ENCODE assay signal across 9 mouse cellular contexts in the genomic region with DNA sequence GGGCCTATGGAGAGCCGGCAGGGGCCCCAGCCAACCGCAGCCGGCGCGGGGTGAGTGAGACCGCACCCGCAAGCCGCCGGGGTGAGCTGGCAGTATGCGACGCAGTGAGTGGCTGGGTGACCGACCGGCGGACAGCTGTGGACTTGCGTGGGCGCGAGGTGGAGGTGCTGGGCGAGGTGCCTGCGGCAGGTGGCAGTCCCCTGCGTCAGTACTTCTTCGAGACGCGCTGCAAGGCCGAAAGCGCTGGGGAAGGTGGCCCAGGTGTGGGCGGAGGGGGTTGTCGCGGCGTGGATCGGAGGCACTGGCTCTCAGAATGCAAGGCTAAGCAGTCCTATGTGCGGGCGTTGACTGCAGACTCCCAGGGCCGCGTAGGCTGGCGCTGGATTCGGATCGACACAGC. TPM values are rescaled to one million over a fixed set of nuclear protein-coding genes. Genes with fewer than 3 reads are reported as not detected.
A peak's percentile ranks its signal among the peaks of the same experiment; 100 is the strongest.
DNase-seq lines count a peak whose midpoint lies in the region; ATAC-seq lines count a peak whose summit lies in the region.
"Had no signal": no experiment of that assay in that cellular context is flagged by ENCODE, and none has a peak within 500 bp of the region (broad histone marks: within the 10 kb centered on the region; RNA-seq: fewer than 3 reads in every experiment).

No protein-coding gene starts in this region.

- DNase-seq in kidney, postnatal 36 days: no peak
- no peak for DNase-seq in embryonic facial prominence, embryonic 11.5 days (ENCODE audit: low spot score)
- no peak for DNase-seq in retina, postnatal 1 day
- DNase-seq in adrenal gland, postnatal 14 days: no peak
- no peak for DNase-seq in cerebellum, postnatal 10 days

- H3K4me2 ChIP-seq in kidney, embryonic 16.5 days (replicated peaks; ENCODE audit: low read depth, low read length): peak overlapping the region; percentile 22
- H3K4me2 ChIP-seq in embryonic facial prominence, embryonic 11.5 days (ENCODE audit: low read depth, low read length): peak overlapping the region; percentile 25
- H3K4me2 ChIP-seq in liver, embryonic 12.5 days: peak overlapping the region; percentile 34; the same call in 1 of the 2 replicates
- H3K4me2 ChIP-seq: neural tube, embryonic 13.5 days had no signal

- H3K9ac ChIP-seq in kidney, embryonic 16.5 days (replicated peaks; ENCODE audit: low read length): no peak overlapping the region
- H3K9ac ChIP-seq in embryonic facial prominence, embryonic 11.5 days (replicated peaks; ENCODE audit: low read length): peak overlapping the region; percentile 41; the same call in 1 of the 2 replicates
- H3K9ac ChIP-seq in liver, embryonic 12.5 days: 0 out of 2 replicates have a peak overlapping the region, but pooled peaks have one; percentile 36
- H3K9ac ChIP-seq: neural tube, embryonic 13.5 days had no signal

- no peak for ATAC-seq in kidney, embryonic 16.5 days (ENCODE audit: low FRiP score, low TSS enrichment)
- peak; percentile 62 for ATAC-seq in CD4-positive, CD25-positive, alpha-beta regulatory T cell, adult 4 months
- ATAC-seq in embryonic facial prominence, embryonic 11.5 days (replicated peaks; ENCODE audit: insufficient number of reproducible peaks, low FRiP score, low TSS enrichment, low read depth): no peak
- no peak for ATAC-seq in liver, embryonic 12.5 days

- H3K36me3 ChIP-seq in kidney, embryonic 16.5 days (ENCODE audit: insufficient read depth, low read length): no peaks in the 10 kb centered on the region
- H3K36me3 ChIP-seq in embryonic facial prominence, embryonic 11.5 days (replicated peaks; ENCODE audit: control insufficient read depth, insufficient read depth, low read depth, low read length): no peaks in the 10 kb centered on the region
- peaks cover under 1% of the 10 kb centered on the region; the same call in 1 of the 2 replicates for H3K36me3 ChIP-seq in liver, embryonic 12.5 days

- H3K27ac ChIP-seq in kidney, embryonic 16.5 days (ENCODE audit: low read length): no peak overlapping the region
- H3K27ac ChIP-seq in embryonic facial prominence, embryonic 11.5 days (replicated peaks; ENCODE audit: low read depth, low read length): no peak overlapping the region
- no peak overlapping the region for H3K27ac ChIP-seq in liver, embryonic 12.5 days
- H3K27ac ChIP-seq: neural tube, embryonic 13.5 days had no signal

- whole genome bisulfite sequencing in kidney, embryonic 16.5 days: 12% methylated on average over 33 of the region's 37 CpGs
- WGBS in embryonic facial prominence, embryonic 11.5 days: 10% methylated on average over 37 of the region's 37 CpGs
- 11% methylated on average over 37 of the region's 37 CpGs for WGBS in liver, embryonic 12.5 days (ENCODE audit: insufficient replicate concordance)

- H3K4me3 ChIP-seq in kidney, embryonic 16.5 days (ENCODE audit: low read length): peak overlapping the region; percentile 3; the same call in 1 of the 2 replicates
- H3K4me3 ChIP-seq in embryonic facial prominence, embryonic 11.5 days (ENCODE audit: low read depth, low read length): peak overlapping the region; percentile 10; the same call in 1 of the 2 replicates
- H3K4me3 ChIP-seq in liver, embryonic 12.5 days: peak overlapping the region; percentile 12; the same call in 1 of the 2 replicates
- H3K4me3 ChIP-seq: neural tube, embryonic 13.5 days had no signal

- peaks cover 82% of the 10 kb centered on the region for H3K27me3 ChIP-seq in kidney, embryonic 16.5 days (ENCODE audit: insufficient read depth, low read length)
- peaks cover 68% of the 10 kb centered on the region for H3K27me3 ChIP-seq in embryonic facial prominence, embryonic 11.5 days (ENCODE audit: control insufficient read depth, insufficient read depth, low read length)
- peaks cover 100% of the 10 kb centered on the region for H3K27me3 ChIP-seq in liver, embryonic 12.5 days (replicated peaks)

- peaks cover 32% of the 10 kb centered on the region for H3K4me1 ChIP-seq in kidney, embryonic 16.5 days (ENCODE audit: insufficient read depth, low read length)
- H3K4me1 ChIP-seq in embryonic facial prominence, embryonic 11.5 days (ENCODE audit: control insufficient read depth, insufficient read depth, low read length): peaks cover 5% of the 10 kb centered on the region; the same call in 1 of the 2 replicates
- peaks cover 30% of the 10 kb centered on the region for H3K4me1 ChIP-seq in liver, embryonic 12.5 days

- H3K9me3 ChIP-seq in kidney, embryonic 16.5 days (ENCODE audit: low read length): no peaks in the 10 kb centered on the region
- no peaks in the 10 kb centered on the region for H3K9me3 ChIP-seq in embryonic facial prominence, embryonic 11.5 days (replicated peaks; ENCODE audit: control insufficient read depth, low read length)
- H3K9me3 ChIP-seq in liver, embryonic 12.5 days (replicated peaks): no peaks in the 10 kb centered on the region
- H3K9me3 ChIP-seq: neural tube, embryonic 13.5 days had no signal

RNA-seq across cellular contexts. Expression of a gene that starts 2.1 kb away (rescaled TPM):
- 1.5 and 1.6 TPM in 2 replicates for polyA plus RNA-seq in kidney, embryonic 16.5 days (2015; fragmentation: Nextera tagmentation; extraction: Ambion mirVana)
- polyA plus RNA-seq in CD4-positive, CD25-positive, alpha-beta regulatory T cell, adult 4 months (2017; shearing (Covaris generic)): not detected
- 3.9 and 5.1 TPM in 2 replicates for polyA plus RNA-seq in embryonic facial prominence, embryonic 11.5 days (2014; fragmentation: Nextera tagmentation; extraction: Ambion mirVana)
- 0.81 and 0.87 TPM in 2 replicates for polyA plus RNA-seq in liver, embryonic 12.5 days (2016; fragmentation: Nextera tagmentation; extraction: Ambion mirVana)
- total RNA-seq in adrenal gland, postnatal 14 days (2021): not detected in 2 replicates
- polyA plus RNA-seq: neural tube, embryonic 13.5 days had no signal

RNA-seq across cellular contexts. Expression of a gene that starts 5.0 kb away (rescaled TPM):
- not detected in 2 replicates for polyA plus RNA-seq in kidney, embryonic 16.5 days (2015; fragmentation: Nextera tagmentation; extraction: Ambion mirVana)
- not detected for polyA plus RNA-seq in CD4-positive, CD25-positive, alpha-beta regulatory T cell, adult 4 months (2017; shearing (Covaris generic))
- polyA plus RNA-seq in embryonic facial prominence, embryonic 11.5 days (2014; fragmentation: Nextera tagmentation; extraction: Ambion mirVana): not detected in 2 replicates
- not detected in 2 replicates for polyA plus RNA-seq in liver, embryonic 12.5 days (2016; fragmentation: Nextera tagmentation; extraction: Ambion mirVana)
- not detected in 2 replicates for total RNA-seq in adrenal gland, postnatal 14 days (2021)
- polyA plus RNA-seq: neural tube, embryonic 13.5 days had no signal

RNA-seq across cellular contexts. Expression of a gene that starts 10.2 kb away (rescaled TPM):
- not detected in 2 replicates for polyA plus RNA-seq in kidney, embryonic 16.5 days (2015; fragmentation: Nextera tagmentation; extraction: Ambion mirVana)
- polyA plus RNA-seq in CD4-positive, CD25-positive, alpha-beta regulatory T cell, adult 4 months (2017; shearing (Covaris generic)): not detected
- not detected in 2 replicates for polyA plus RNA-seq in embryonic facial prominence, embryonic 11.5 days (2014; fragmentation: Nextera tagmentation; extraction: Ambion mirVana)
- 0.05 and 0.10 TPM in 2 replicates for polyA plus RNA-seq in liver, embryonic 12.5 days (2016; fragmentation: Nextera tagmentation; extraction: Ambion mirVana)
- not detected in 2 replicates for total RNA-seq in adrenal gland, postnatal 14 days (2021)
- polyA plus RNA-seq: neural tube, embryonic 13.5 days had no signal

RNA-seq across cellular contexts. Expression of a gene that starts 19.0 kb away (rescaled TPM):
- 51.1 and 51.7 TPM in 2 replicates for polyA plus RNA-seq in kidney, embryonic 16.5 days (2015; fragmentation: Nextera tagmentation; extraction: Ambion mirVana)
- polyA plus RNA-seq in CD4-positive, CD25-positive, alpha-beta regulatory T cell, adult 4 months (2017; shearing (Covaris generic)): 10 to 100 TPM in 1 of 2 experiments, 1 to 10 TPM in 1; 9.2 to 18.2 TPM
- polyA plus RNA-seq in embryonic facial prominence, embryonic 11.5 days (2014; fragmentation: Nextera tagmentation; extraction: Ambion mirVana): 28.7 and 30.7 TPM in 2 replicates
- 8.6 and 10.2 TPM in 2 replicates for polyA plus RNA-seq in liver, embryonic 12.5 days (2016; fragmentation: Nextera tagmentation; extraction: Ambion mirVana)
- total RNA-seq in adrenal gland, postnatal 14 days (2021): 55.4 and 62.8 TPM in 2 replicates

RNA-seq across cellular contexts. Expression of a gene that starts 20.1 kb away (rescaled TPM):
- 211 and 227 TPM in 2 replicates for polyA plus RNA-seq in kidney, embryonic 16.5 days (2015; fragmentation: Nextera tagmentation; extraction: Ambion mirVana)
- 100 to 1,000 TPM in 1 of 2 experiments, 10 to 100 TPM in 1; 82.1 to 130 TPM for polyA plus RNA-seq in CD4-positive, CD25-positive, alpha-beta regulatory T cell, adult 4 months (2017; shearing (Covaris generic))
- 71.6 and 75.0 TPM in 2 replicates for polyA plus RNA-seq in embryonic facial prominence, embryonic 11.5 days (2014; fragmentation: Nextera tagmentation; extraction: Ambion mirVana)
- polyA plus RNA-seq in liver, embryonic 12.5 days (2016; fragmentation: Nextera tagmentation; extraction: Ambion mirVana): 170 and 179 TPM in 2 replicates
- 265 and 280 TPM in 2 replicates for total RNA-seq in adrenal gland, postnatal 14 days (2021)
